Mouse (Mus musculus): ENCODE measurements around the gene Epha7. TPM values are rescaled to one million over a fixed set of nuclear protein-coding genes. Genes with fewer than 3 reads are reported as not detected.

The Epha7 gene
- 6.0 and 6.3 TPM in 2 replicates for polyA plus RNA-seq (2016; fragmentation: Nextera tagmentation; extraction: Ambion mirVana)

DNA sequence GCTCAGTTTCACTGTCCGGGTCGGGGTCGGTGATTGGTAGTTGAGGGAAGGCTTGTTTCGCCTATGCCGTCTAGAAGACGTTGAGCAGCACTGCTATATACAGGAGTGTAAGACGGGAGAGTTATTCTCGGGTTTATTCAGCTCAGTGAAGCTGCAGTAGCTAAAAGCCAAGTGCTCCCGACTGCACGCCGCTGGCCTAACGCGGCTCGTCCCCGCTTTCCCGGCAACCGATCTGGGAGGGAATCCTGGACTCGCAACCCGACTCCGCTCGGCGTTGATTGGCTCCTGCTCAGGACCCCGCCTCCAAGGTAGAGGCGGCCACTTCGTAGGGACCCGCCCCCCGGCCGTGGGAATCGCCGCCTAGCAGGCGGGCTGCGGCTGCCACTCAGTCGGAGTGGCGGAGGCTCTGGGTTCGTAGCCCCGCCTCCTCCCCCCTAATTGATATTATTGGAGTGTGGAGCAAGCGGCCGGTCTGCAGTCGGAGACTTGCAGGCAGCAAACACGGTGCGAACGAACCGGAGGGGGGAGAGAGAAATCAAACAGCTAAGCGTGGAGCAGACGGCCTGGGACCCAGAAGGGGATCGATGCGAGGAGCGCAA lies at the start of gene Epha7:
TSS of gene Epha7 (plus strand) at position 441 of the 599 bp plus-strand sequence.
- Histone ChIP-seq H3K4me3 (peak within 1 kb of the TSS; percentile 64), H3K27me3 (replicated peaks) (peaks cover 42% of the 10 kb centered on the region), H3K36me3 (no peaks in the 10 kb centered on the region), H3K4me1 (peaks cover 24% of the 10 kb centered on the region), H3K9ac (peak within 1 kb of the TSS; percentile 58), H3K27ac (peak within 1 kb of the TSS; percentile 30; the same call in 1 of the 2 replicates), H3K9me3 (replicated peaks) (no peaks in the 10 kb centered on the region), H3K4me2 (peak within 1 kb of the TSS; percentile 93)
- under 1% methylated on average over 48 of the region's 48 CpGs for WGBS (ENCODE audit: insufficient replicate concordance)
- ATAC-seq: peak; percentile 100

DNA sequence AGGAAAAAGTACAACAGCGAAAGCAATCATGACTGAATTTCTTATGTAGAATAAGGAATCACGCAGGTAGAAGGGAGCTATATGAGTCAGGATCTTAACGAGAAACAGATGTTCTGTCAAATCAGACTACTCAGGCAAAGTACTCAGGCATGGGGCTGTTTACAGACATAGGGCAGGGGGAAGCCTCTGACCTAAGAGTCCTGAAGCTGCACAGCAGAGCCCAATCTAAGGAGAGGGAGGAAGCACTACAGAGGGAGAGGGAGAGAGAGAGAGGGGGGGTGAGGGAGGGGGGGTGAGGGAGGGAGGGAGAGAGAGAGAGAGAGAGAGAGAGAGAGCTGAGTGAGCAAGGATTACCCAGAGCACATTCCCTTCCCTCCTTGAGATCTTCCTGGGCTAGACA lies 29.0 kb upstream of the Epha7 start:
- Histone ChIP-seq H3K4me3 (no peak overlapping the region), H3K9me3 (replicated peaks) (no peaks in the 10 kb centered on the region), H3K4me2 (no peak overlapping the region), H3K36me3 (no peaks in the 10 kb centered on the region), H3K4me1 (no peaks in the 10 kb centered on the region), H3K27me3 (replicated peaks) (no peaks in the 10 kb centered on the region), H3K9ac (no peak overlapping the region), H3K27ac (no peak overlapping the region)
- WGBS (ENCODE audit: insufficient replicate concordance): 57% methylated on average over 3 of the region's 3 CpGs
- no peak for ATAC-seq

DNA sequence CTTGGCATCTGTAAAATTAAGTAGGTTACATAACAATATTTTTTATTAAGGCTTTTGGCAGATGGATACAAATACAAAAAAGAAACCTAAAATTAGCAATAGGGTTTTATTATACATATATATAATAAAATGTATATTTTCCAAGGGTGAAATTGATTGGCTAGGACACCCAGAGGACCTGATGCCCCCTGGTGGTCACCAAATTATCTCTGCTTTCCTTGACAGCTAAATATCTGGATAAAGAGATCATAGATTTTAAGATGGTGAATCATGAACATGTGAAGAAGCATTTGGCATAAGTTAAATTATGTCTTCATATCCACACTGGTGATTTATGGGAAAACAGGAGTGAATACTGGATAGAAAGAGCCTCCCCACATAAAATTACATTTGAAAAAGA lies 4.1 kb upstream of the Epha7 start:
- Histone ChIP-seq H3K27me3 (replicated peaks) (peaks cover 18% of the 10 kb centered on the region), H3K9ac (no peak overlapping the region), H3K27ac (no peak overlapping the region), H3K4me3 (no peak overlapping the region), H3K36me3 (no peaks in the 10 kb centered on the region), H3K4me2 (no peak overlapping the region), H3K4me1 (peaks cover 9% of the 10 kb centered on the region; the same call in 1 of the 2 replicates), H3K9me3 (replicated peaks) (no peaks in the 10 kb centered on the region)
- ATAC-seq: no peak

DNA sequence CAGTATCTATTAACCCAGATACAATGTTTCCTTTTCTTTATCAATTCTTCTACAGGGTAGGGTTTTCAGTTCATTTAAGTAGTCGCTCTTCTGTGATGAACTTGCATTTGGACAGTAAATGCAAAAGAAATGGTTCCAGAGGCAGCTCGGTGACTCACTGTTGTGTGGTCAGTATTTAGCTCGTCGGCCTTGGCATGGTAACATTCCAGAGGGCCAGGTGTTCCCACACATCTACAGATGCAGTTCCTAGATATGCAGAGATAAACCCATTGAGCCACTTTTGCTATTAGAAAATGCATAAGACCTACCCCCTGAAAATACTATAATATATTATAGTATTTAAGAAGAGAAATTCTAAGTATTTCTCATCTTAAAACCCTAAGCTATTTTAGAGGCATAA lies 3.2 kb upstream of the Epha7 start:
- Histone ChIP-seq H3K4me2 (no peak overlapping the region), H3K4me3 (no peak overlapping the region), H3K27me3 (replicated peaks) (peaks cover 27% of the 10 kb centered on the region), H3K9me3 (replicated peaks) (no peaks in the 10 kb centered on the region), H3K4me1 (peaks cover 14% of the 10 kb centered on the region; the same call in 1 of the 2 replicates), H3K9ac (no peak overlapping the region), H3K36me3 (no peaks in the 10 kb centered on the region), H3K27ac (no peak overlapping the region)
- WGBS (ENCODE audit: insufficient replicate concordance): 49% methylated on average over 4 of the region's 4 CpGs
- ATAC-seq: no peak

DNA sequence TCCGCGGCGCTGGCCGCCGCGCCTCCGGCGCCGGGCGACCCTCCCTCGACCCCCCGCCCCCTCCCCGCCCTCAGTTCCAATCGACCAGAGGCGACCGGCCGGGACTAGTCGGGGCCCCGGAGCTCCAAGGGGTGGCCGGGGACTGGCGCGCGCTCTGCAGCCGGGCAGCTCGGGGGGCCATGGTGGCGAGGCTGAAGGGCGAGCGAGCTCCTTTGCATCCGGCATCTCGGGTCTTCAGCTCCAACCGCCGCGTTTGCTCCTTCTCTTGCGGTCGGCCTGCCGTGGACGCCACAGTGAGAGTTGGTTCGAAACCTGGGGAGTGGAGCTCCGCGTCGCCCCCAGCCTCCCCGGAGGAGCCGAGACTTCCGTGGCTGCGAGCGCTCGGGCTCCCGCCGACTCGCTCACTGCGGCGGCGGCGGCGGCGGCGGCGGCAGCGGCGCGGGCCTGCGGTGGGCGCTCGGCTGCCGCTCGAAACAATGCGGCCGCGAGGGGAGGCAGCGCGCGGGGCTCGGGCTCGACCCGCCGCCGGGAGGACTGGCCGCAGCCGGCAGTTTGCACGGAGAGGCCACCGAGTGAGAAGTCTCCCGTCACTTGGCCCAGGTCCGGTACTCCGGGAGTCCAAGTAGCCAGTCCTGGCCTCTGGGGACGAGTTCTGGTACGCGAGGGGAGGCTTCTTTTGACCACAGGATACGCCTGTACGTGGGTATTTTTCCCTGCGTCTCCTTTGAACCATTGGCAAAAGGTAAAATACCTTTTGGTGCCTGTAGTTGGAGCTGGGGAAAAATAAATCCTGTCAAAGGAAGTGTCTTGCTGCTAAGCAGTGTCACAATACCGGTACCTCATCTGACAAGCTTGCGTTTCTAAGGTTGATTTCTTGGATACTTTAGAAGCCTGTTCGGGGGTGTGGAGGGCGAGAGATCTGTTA lies 882 bp downstream of the Epha7 start:
- under 1% methylated on average over 91 of the region's 94 CpGs for WGBS (ENCODE audit: insufficient replicate concordance)
- Histone ChIP-seq H3K9me3 (replicated peaks) (no peaks in the 10 kb centered on the region), H3K27me3 (replicated peaks) (peaks cover 42% of the 10 kb centered on the region), H3K36me3 (no peaks in the 10 kb centered on the region), H3K4me3 (peak overlapping the region; percentile 64), H3K4me2 (peak overlapping the region; percentile 93), H3K9ac (peak overlapping the region; percentile 58), H3K4me1 (peaks cover 24% of the 10 kb centered on the region), H3K27ac (peak overlapping the region; percentile 30; the same call in 1 of the 2 replicates)
- ATAC-seq: 0 out of 2 replicates have a peak, but pooled peaks have one; percentile 1

DNA sequence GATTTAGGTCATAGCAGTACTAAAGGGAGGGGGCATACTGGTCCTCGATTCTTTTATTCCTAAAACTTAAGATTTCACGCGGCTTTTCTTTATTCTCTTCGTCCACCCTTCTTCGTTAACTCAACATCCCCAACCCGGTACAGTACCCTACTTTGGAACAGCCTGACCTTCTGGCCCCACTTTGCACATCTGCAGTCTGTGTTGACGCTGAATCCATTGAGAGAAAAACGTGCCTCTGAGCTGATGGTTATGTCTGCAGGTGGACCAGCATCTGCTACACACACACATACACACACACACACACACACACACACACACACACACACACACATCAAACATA lies 1.5 kb downstream of the Epha7 start:
- peaks cover 42% of the 10 kb centered on the region for H3K27me3 ChIP-seq (replicated peaks)
- peak overlapping the region; percentile 48 for H3K9ac ChIP-seq
- no peaks in the 10 kb centered on the region for H3K36me3 ChIP-seq
- peaks cover 24% of the 10 kb centered on the region for H3K4me1 ChIP-seq
- no peak for ATAC-seq
- no peaks in the 10 kb centered on the region for H3K9me3 ChIP-seq (replicated peaks)
- peak overlapping the region; percentile 93 for H3K4me2 ChIP-seq
- peak overlapping the region; percentile 64 for H3K4me3 ChIP-seq
- 1% methylated on average over 8 of the region's 8 CpGs for WGBS (ENCODE audit: insufficient replicate concordance)
- no peak overlapping the region for H3K27ac ChIP-seq

DNA sequence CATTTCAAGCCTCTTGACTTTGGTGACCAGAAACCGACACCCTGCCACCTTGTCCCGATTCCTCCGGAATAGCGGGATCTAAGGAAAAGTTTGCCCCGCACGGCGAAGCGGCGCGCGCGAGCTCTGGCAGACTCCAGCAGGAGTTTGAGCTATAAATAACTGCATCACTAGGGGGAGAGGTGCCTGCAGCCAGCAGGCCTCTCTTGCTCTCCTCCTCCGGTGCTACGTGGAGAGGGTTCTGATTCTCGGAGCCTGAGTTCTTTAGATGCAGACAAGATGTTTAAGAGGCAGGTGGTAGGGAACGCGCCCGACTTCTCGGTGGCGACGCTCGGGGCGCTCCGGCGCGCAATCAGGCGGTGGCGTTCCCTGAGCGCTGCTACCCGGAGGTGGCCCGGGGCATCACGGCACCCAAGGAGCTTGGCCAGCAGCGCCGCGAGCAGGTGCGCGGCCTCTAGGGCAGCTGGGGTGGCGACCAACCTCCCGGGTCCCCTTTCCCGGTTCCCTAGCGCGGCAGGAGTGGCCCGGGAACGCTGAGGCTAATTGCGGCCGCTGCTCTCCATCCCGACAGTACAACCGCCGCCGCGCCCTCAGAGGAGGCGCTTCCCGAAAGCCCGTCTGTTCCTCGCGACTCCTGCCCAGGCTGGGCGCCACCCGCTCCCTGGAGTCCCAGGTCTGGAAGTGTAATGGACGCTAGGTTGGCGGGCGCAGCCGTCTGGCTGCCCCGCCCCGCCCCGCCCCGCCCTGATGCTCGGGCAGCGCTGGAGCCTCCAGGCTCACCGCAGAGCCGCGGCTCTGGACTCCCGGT lies 2.1 kb downstream of the Epha7 start:
- under 1% methylated on average over 72 of the region's 72 CpGs for WGBS (ENCODE audit: insufficient replicate concordance)
- Histone ChIP-seq H3K36me3 (no peaks in the 10 kb centered on the region), H3K9ac (peak overlapping the region; percentile 48), H3K4me1 (peaks cover 24% of the 10 kb centered on the region), H3K27me3 (replicated peaks) (peaks cover 42% of the 10 kb centered on the region), H3K9me3 (replicated peaks) (no peaks in the 10 kb centered on the region), H3K27ac (0 out of 2 replicates have a peak overlapping the region, but pooled peaks have one; percentile 6), H3K4me3 (peak overlapping the region; percentile 64), H3K4me2 (peak overlapping the region; percentile 93)
- no peak for ATAC-seq

DNA sequence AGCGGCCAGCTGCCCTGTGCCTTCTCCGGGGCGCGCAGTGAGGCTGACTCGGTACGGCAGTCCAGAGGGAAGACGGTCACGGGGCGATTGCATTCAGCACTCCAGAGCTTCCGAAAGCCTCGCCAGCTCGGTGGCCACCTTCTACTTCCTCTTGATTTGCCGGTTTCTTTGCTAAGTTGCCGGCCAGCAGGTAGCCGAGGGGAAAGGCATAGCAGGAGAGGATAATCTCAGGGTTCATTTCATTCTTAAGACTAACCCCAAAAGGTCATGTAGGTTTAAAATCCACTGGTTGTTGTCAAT lies 2.6 kb downstream of the Epha7 start:
- WGBS (ENCODE audit: insufficient replicate concordance): under 1% methylated on average over 15 of the region's 15 CpGs
- H3K9me3 ChIP-seq (replicated peaks): no peaks in the 10 kb centered on the region
- H3K9ac ChIP-seq: peak overlapping the region; percentile 48; the same call in 1 of the 2 replicates
- peak overlapping the region; percentile 93 for H3K4me2 ChIP-seq
- H3K4me3 ChIP-seq: peak overlapping the region; percentile 64
- no peak for ATAC-seq
- H3K27ac ChIP-seq: no peak overlapping the region
- H3K36me3 ChIP-seq: no peaks in the 10 kb centered on the region
- H3K27me3 ChIP-seq (replicated peaks): peaks cover 42% of the 10 kb centered on the region
- peaks cover 24% of the 10 kb centered on the region for H3K4me1 ChIP-seq

DNA sequence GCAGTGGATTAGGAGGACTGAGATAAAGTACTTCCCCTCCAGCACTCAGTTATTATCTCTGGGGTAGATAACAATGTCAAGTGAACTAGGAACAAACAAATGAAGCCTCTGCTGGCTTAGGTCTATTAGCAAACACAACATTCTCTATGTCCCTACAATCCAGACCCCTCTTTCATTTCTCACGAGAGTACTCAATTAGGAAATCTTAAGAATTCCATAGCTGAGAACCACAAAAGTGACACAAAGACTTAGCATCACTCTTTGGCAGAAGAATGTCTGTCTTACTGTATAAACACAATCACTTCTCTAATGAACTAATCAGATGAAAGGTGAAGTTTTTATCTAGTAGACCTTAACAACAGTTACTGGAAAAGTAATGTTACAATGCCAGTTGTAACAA lies 10.7 kb downstream of the Epha7 start:
- Histone ChIP-seq H3K9ac (no peak overlapping the region), H3K27ac (no peak overlapping the region), H3K4me1 (no peaks in the 10 kb centered on the region), H3K36me3 (no peaks in the 10 kb centered on the region), H3K27me3 (replicated peaks) (no peaks in the 10 kb centered on the region), H3K4me2 (no peak overlapping the region), H3K4me3 (no peak overlapping the region), H3K9me3 (replicated peaks) (no peaks in the 10 kb centered on the region)
- WGBS (ENCODE audit: insufficient replicate concordance): 50% methylated on average over 1 of the region's 1 CpGs
- no peak for ATAC-seq

DNA sequence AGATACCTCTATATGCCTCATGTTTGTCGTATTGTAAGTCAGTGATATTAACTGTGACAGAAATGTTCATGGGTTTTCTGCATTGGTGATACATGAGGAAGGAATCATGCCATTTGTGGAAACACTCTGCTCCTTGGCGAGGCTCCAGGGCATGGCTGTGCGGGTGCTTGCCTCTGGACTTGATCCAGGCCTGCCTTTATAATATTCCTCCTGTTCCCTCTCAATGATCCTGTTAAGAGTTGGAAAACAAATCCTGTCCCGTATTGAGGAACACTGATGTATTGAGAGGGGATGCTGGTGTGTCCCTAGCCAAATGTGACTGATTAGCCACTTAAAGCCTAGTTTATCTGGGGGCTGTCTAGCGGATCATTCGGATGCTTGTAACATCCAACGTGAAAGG lies 11.7 kb downstream of the Epha7 start:
- H3K36me3 ChIP-seq: no peaks in the 10 kb centered on the region
- H3K27ac ChIP-seq: no peak overlapping the region
- H3K9me3 ChIP-seq (replicated peaks): no peaks in the 10 kb centered on the region
- no peaks in the 10 kb centered on the region for H3K4me1 ChIP-seq
- H3K4me2 ChIP-seq: no peak overlapping the region
- 67% methylated on average over 7 of the region's 7 CpGs for WGBS (ENCODE audit: insufficient replicate concordance)
- no peaks in the 10 kb centered on the region for H3K27me3 ChIP-seq (replicated peaks)
- H3K9ac ChIP-seq: no peak overlapping the region
- no peak overlapping the region for H3K4me3 ChIP-seq
- ATAC-seq: no peak

DNA sequence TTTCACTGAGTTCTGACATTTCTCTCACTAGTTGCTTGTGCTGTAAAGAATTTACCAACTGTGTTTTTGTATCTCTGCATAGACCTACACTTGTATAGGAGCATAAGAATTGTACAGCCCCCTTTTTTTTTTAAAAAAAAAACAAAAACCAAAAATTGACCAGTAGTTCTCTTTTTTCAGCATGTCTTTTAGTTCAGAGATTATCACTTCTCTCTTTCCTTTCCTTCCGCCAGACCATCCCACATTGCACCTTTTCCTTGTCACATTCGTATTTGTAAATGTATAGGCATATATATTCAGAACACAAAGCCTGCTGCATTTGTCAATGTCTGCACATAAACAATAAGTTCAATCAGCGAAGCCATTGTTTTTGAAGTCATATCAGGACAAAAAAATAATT lies 24.7 kb downstream of the Epha7 start:
- H3K36me3 ChIP-seq: no peaks in the 10 kb centered on the region
- H3K4me2 ChIP-seq: no peak overlapping the region
- no peak for ATAC-seq
- no peak overlapping the region for H3K9ac ChIP-seq
- no peaks in the 10 kb centered on the region for H3K27me3 ChIP-seq (replicated peaks)
- no peak overlapping the region for H3K27ac ChIP-seq
- WGBS (ENCODE audit: insufficient replicate concordance): 55% methylated on average over 3 of the region's 3 CpGs
- H3K4me3 ChIP-seq: no peak overlapping the region
- no peaks in the 10 kb centered on the region for H3K9me3 ChIP-seq (replicated peaks)
- H3K4me1 ChIP-seq: no peaks in the 10 kb centered on the region

DNA sequence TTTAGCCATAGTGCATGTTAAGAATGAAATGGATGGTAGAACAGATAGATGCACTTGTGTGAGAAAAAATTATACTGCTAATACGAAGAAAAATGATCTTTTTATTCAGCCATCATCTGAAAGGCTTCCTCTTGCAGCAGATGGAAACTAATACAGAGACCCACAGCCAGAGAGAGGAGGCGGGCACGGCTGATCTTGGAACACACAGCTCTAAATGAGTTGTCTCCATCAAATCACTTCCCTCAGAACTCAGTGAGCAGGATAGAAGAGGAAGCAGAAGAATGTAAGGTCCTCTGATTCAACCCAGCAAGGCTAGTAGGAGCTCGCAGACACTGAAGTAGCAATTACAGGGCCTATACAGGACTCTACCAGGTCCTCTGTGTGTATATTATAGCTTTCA lies 33.4 kb downstream of the Epha7 start:
- ATAC-seq: no peak
- no peaks in the 10 kb centered on the region for H3K9me3 ChIP-seq (replicated peaks)

More for the DNA sequence above, 33.4 kb downstream of the Epha7 start:
- no peak overlapping the region for H3K4me2 ChIP-seq
- no peaks in the 10 kb centered on the region for H3K27me3 ChIP-seq (replicated peaks)
- no peaks in the 10 kb centered on the region for H3K4me1 ChIP-seq
- H3K4me3 ChIP-seq: no peak overlapping the region
- no peaks in the 10 kb centered on the region for H3K36me3 ChIP-seq
- H3K9ac ChIP-seq: no peak overlapping the region
- H3K27ac ChIP-seq: no peak overlapping the region
- WGBS (ENCODE audit: insufficient replicate concordance): 67% methylated on average over 4 of the region's 4 CpGs
